Mouse (Mus musculus): ENCODE results near the gene Olfr1537. TPM values are rescaled to one million over a fixed set of nuclear protein-coding genes. Genes with fewer than 3 reads are reported as not detected.

Olfr1537 gene
- not detected for total RNA-seq (2021)
- long read RNA-seq, experiment 1: 0 reads
- long read RNA-seq, experiment 2: 0 reads

GRCm38 (mm10) chr9:39249894-39250293, at the start of gene Olfr1537:
Gene Olfr1537 (minus strand): TSS chr9:39249994.
- no peak for DNase-seq (ENCODE audit: low spot score in 2 of 2)

- no peak for DNase-seq (ENCODE audit: low spot score in 2 of 2)
Observed at GRCm38 (mm10) chr9:39287136-39287535, 37.3 kb upstream of the Olfr1537 start.

GRCm38 (mm10) chr9:39276718-39277117, 26.9 kb upstream of the Olfr1537 start, which contains the start of gene Olfr945:
Gene Olfr945 (minus strand): TSS chr9:39276818.
- no peak for DNase-seq (ENCODE audit: low spot score in 2 of 2)

GRCm38 (mm10) chr9:39201620-39202019, 48.2 kb downstream of the Olfr1537 start, which contains the start of gene Olfr944:
Gene Olfr944 (plus strand): TSS chr9:39201920.
- DNase-seq (ENCODE audit: low spot score in 2 of 2): no peak

Other genes with a start within 250 kb of the Olfr1537 start
- not detected for gene Olfr146, start 226.6 kb downstream of the Olfr1537 start, total RNA-seq (2021)
- not detected for gene Olfr937, start 185.0 kb downstream of the Olfr1537 start, total RNA-seq (2021)
- not detected for gene Olfr938, start 171.1 kb downstream of the Olfr1537 start, total RNA-seq (2021)
- gene Olfr27, start 121.9 kb downstream of the Olfr1537 start, total RNA-seq (2021): not detected
- not detected for gene Olfr943, start 83.7 kb downstream of the Olfr1537 start, total RNA-seq (2021)
- gene Olfr944, start 48.1 kb downstream of the Olfr1537 start, total RNA-seq (2021): not detected
- not detected for gene Olfr945, start 26.8 kb upstream of the Olfr1537 start, total RNA-seq (2021)
- not detected for gene Olfr948, start 76.1 kb upstream of the Olfr1537 start, total RNA-seq (2021)
- gene Olfr951, start 137.4 kb upstream of the Olfr1537 start, total RNA-seq (2021): not detected
- gene Olfr952, start 177.2 kb upstream of the Olfr1537 start, total RNA-seq (2021): not detected
- not detected for gene Olfr954, start 206.7 kb upstream of the Olfr1537 start, total RNA-seq (2021)
- not detected for gene Olfr955, start 221.9 kb upstream of the Olfr1537 start, total RNA-seq (2021)
- gene Olfr44, start 244.0 kb upstream of the Olfr1537 start, total RNA-seq (2021): not detected

Data from left cerebral cortex, adult 18-20 months (tissue).